Mouse (Mus musculus): ENCODE measurements around the gene Taf8.

Taf8 gene

DNA sequence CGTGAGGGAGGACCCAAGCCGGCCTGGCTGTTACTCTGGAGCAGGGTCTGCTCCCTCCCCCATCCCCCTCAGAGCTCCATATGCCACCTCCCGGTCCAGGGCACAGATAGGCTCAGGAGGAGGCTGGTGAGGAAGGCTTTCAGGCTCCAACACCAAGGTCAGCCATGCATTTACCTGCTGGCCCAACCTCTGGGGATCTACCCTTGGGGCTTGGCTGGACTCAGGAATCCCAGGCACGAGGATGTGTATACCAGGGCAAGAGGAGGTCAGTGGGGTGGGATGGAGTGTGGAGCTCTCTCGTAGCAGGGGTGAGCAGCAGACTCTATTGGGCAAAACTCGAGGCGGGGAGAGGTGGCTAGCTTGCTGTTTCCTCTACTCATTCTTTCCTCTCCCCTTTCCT, 49.2 kb downstream of the Taf8 start:
- DNase-seq = peak; percentile 57

DNA sequence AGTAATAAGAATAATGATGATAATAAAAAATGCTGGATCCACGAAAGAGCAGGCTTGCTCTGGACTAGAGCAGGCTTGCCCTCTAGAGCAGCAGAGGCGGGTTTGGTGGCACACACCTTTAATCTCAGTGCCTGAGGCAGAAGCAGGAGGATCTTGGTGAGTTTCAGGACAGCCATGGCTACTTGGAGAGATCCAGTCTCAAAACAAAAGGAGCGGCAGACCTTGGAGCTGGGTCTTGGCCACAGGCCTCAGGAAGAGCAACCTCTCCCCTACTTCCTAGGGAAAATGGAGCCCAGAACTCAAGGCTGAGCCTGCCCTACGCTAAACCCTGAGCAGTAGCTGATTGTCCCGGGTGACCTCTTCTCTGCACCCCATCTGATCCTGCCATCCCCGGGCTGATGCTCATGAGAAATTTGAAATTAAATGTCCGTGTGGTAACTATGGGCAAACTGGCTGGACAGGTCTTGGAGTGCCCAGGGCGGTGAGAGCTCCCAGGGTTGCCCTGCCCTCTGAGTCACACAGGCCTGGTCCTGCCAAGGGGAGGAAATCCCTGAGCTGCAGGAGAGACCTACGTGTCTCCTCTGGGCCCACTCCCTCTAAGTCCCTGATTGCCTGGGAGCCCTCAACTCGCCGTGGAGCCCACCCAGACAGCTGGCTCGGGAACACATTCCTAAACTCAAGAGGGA, 51.1 kb downstream of the Taf8 start:
- DNase-seq = peak; percentile 65

DNA sequence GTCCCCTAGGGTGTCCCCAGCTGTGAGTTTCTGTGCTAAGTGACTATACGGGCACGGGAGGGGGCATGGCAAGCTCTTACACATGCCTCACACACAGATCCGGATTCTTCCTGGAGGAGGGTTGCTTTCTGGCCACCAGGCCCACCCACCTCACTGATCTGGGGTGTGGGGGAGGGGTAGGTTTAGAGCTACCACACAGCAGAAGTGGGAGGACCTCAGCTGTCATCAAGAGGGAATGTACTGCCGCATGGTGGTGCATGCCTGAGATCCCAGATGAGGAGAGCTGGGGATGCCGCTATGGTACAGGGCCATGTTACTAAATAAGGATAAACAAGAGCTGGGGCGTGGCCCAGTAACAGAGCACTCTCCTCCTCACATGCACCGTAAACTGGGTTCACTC, 51.9 kb downstream of the Taf8 start:
- peak; percentile 44 for DNase-seq

DNA sequence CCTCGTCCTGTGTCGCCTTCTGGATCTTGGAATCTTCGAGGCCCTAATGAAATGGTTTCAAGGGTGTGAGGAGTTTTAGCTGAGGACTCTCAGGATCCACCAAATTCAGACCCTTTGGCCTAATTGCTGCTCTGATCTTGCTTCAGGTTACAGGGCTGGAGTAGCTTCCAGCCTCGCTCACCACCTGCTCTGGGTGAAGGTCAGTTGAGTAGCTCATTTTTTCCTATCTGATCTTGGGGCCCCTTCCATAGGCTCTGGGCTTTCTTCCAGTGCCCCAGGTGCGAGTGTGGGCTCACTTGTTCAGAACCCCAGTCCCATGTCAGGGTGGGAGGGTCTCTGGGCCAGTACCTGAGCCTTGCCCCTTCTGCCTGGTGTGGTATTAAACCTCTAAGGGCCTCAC, 52.7 kb downstream of the Taf8 start:
- DNase-seq = no peak

DNA sequence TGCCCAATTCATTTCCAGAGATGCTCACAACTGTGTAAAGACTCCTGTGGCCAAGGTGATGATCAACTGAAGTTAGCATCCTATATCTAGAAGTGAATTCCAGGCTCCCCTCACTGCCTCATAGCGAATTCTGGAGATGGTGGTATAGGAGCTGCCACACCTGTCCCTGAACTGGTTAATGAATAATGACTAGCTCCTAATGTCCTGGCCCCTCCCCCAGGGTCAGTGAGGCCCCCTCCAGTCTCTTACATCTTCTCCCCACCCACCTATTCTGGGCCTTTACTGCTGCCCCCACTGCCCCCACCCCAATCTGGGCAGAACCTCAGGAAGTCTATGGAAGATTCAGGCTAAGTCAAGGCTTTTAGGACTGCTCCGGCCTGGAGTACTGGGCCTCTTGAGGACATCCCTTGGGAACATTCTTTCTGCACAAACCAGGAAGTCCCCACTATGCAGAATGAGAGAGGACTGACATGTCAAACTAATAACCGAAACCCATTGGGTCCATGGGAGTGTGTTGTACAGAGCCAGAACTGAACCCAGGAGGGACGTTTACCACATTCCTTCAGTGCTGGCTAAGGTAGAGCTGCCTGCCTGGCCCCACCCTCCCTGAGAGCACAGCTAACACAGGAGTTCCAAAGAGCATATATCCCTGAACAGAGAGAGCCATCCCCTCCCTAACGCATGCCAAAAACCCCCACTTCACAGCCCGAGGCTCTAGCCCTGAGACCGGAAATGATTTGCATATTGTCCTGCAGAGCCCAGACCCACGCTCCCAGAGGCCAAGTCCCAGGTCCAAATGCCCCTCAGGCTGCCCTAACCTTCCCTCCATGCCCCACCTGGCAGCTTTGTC, 53.3 kb downstream of the Taf8 start:
- peak; percentile 40 for DNase-seq

DNA sequence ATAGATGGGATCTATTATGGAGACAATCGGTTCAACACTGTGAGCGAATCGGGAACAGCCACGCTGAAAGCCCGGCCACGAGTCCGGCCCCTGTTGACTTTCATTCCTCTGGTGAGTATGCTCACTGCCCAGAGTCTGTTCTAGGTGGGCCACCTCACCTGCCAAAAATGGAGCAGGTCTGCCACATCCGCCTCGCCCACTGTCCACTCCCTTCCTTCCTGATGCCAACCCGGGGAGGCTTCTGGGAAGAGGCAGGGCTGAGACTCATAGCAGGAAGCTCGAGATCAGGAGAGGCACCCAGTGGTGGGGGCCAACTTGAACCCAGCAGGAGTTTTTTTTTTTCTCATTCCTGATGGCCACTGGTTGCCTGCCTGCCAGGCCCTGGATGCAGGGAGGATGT, 55.5 kb downstream of the Taf8 start:
- no peak for DNase-seq

DNA sequence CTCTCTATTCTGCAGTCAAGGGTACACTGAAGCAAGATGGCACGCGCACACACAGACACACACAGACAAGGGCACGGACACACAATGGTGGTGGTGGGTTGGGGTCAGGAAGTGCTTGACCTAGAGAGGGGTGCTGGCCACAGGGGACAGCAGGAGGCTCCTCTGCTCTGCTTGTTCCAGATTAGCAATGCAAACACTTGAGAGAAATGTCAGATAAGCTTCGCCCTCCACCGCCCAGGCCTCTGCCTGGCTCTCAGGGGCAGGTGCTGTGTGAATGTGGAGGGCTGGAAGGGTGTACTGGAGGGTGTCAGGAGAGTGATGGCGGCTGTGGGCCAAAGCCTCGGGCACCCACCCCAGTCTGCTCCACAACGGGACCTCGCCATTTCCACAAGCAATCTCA, 56.1 kb downstream of the Taf8 start:
- DNase-seq = no peak

DNA sequence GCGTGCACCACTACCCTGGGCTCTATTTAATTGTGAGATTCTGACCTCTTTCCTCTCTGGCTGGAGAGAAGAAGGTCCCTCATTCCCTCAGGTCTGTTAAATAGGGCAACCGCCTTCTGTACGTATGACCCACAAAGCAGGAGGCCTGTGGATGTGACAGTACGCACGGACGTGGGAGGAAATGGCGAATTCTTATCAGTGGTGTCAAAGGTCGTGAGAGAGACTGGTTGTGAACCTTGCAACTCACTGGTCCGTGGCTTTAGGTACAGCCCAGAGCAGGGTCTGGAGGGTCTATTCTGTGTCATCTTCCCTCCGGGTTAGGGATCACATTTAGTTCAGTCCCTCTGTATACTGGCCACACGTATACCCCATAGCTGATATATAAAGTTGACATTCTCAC, 56.6 kb downstream of the Taf8 start:
- DNase-seq = no peak

DNA sequence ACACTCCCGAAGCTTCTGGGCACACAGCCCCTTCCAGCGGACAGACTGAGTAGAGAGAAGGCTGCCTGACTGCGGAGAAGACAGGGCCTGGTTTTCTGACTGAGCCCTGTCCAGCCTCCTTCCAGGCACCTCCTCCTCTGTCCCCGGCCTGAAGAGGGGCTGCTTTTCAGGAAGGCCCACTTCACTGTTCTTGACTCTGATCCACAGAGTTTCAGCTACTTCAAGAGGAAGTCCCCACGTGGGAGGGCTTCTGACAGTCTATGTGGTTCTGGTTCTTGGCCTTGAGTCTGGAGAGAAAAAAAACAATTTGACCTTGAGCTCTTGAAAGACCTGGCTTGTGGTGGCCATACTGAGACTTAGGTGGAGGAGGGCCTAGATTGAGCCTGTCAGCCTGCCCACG, 58.0 kb downstream of the Taf8 start:
- no peak for DNase-seq

DNA sequence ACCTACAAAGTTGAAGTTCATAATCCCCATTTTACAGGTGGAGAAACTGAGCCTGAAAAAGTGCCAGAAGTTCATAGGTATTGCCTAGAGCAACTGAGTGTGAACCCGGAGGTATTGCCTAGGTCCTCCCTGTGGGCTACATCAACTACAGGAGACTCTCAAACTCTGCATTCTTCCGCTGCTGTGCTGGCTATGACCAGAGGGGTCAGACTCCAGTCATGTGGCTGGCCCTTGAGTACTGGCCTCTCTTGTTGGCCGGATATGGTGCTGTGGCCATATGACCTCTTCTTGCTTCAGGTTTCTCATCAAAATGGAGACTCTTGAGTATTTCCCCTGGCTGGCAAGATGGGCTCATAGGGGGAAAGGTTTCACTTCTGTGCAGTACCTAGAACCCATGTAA, 59.8 kb downstream of the Taf8 start:
- DNase-seq = no peak

DNA sequence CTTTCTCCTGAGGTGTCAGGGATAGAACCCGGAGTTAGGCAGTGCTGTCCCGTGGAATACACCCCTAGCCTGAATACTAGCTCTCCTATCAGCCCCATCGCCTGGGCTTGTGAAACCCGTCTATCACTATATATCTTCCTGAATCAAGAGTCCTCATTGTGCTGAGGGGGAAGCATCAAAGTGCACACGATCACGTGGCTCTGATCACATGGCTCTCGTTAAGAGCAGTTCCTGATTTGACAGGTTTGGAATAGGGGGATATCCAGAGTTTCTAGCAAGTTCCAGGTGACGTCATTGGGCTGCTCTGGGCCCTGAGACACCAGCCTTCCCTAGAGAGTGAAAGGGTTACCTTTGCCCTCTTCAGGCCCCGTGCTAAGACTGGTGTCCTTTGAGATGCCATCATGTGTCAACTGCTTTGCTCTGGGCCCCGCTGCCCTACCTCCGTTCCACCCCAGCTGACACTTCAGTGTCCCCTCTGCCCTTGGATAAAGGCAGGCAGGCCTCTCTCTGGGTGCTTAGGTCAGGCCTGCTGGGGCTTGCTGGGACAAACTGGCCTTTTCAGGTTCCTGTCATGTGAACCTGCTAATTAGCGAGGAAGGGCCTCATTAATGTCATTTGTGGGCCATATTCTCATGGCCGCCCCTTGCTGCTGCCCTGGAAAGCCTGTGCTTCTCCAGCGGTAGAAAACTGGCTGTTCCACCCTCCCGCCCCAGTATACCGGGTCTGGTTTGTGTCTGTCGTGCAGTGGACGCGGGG, 60.6 kb downstream of the Taf8 start:
- no peak for DNase-seq

DNA sequence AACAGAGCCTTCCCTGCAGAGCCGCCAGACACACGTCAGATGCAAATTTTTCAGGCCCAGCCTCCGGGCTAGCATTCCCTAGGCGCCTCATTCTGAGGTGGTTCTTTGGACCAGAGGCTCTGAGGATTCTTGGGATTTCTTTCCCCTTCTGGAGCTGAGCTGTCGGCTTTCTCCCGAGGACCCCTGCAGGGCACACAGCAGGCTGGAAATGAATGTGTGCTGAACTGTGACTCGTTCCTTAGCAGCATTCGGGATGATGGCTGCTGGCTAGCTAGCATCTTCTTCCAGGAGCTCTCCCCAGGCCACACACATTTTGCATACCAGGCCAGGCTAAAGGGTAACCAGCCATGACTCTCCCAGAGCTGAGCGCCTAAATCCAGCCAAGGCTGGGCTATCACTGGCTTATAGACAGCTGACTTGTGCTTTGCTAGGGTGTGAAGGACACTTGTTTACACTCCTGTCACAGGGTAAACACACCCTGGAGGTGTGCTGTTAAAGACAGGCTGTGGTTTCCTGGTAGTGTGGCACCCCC, 61.7 kb downstream of the Taf8 start:
- peak; percentile 45 for DNase-seq

DNA sequence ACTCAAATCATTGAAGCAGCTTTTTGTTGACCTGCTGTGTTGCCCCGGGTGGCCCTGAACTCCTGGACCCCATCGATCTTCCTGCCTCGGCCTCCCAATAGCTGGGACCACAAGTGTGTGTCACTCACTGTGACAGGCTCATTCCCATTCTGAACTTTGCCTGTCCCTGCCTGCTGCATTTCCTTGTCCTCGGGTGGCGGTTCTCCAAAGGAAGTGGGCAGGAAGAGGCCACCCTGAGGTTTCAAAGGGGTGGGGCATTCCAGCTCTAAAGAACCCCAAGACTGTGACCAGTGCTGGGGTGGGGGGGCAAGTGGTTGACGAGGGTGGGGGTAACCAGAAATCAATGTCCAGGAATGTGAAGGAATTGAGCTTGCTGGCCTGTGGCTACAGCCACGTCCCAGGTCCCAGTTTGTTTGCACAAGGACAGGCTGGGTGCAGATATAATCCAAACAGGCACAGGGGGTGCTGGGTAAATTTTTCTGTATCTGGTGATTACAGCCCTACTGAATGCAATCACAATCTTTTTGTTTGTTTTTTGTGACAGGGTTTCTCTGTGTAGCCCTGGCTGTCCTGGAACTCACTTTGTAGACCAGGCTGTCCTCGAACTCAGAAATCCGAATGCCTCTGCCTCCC, 62.6 kb downstream of the Taf8 start:
- no peak for DNase-seq

DNA sequence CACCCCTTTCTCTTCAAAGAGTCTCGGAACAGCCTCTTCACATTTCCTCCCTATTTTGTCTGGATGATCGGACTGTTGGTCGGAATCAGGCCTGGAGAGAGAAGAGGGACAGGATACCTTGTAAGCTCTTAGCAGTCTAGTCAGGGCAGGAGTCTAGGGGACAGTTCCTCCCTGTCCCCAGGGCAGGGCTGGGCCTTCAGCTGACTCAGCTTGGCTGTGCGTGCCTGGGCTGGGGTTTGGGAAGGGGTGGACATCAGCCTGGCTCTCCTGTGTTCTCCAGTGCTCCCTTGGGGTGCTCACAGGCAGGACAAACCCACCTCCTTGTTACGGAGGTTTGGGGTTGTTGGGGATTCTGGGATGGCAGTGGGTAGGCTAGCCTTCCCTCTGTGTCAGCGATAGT, 63.5 kb downstream of the Taf8 start:
- no peak for DNase-seq

DNA sequence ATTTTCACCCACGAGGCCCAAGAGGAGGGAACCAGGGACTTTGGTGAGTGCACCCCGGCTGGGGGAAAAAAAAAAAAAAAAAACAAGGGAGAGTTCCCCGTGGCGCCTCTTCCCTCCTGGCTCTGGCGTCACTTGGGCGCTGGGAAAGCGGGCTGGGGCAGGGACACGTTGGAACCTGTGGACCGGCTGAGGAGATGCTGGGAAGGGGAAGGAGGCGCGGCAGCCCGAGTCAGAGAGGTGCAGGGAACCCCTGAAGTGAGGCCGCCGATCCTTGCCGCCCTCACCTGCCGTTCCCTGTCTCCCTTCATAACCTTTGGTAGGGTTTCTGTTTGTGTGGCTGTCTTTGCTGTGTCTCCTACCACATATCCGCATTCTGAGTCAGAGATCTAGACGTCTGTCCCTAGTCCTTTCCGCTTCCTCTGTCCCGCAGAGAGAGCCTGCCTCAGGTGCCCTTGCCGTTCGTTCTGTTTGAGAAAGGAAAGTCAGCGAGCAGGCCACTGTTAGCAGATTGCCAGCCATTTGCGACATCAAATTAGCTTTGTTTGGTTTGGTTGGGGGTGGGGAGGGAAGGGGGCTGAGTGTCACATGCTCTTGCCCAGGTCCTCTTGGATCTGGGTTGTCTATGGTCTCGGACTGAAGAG, 65.1 kb downstream of the Taf8 start, which contains the start of gene 1700001C19Rik:
Gene 1700001C19Rik (minus strand): TSS at position 470 of the 641 bp plus-strand sequence.
- DNase-seq = no peak

DNA sequence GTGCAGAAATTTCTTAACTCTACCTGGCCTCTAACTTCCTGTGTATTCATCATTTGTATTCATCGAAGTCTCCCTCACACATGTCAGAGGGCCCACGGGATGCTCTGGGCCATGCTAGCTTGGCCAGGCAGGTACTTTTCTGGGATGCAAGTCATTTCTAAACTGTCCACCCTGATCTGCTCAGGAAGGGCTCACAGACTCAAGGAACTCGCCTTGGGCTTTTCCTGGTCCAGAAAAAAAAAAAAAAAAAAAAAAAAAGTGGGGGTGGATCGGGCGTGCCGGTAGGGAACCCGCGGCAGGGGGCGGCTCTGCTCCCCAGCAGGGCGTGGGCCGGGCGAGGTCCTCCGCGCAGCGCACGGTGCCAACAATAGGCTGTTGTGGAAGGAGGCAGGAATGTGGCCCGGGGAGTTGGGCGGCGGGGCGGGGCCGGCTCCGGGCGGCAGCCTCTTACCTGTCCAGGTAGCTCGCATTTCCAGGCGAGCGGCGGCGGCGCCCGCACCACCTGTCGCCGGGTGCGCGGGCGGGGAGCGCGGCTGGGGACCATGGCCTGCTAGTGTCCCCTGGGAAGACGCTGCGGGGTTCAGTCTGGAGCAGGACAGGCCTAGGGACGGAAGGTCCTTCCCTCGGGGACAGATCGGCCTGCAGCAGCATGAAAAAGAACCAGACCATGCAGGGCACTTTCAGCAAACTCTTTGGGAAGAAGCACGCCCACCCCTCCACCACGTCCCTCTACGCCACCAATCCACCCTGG, 65.8 kb downstream of the Taf8 start, which contains the start of gene AI661453:
Gene AI661453 (plus strand): TSS at position 460 of the 751 bp plus-strand sequence.
- DNase-seq = peak; percentile 81

All from kidney, postnatal 10 days (tissue).